Mouse (Mus musculus) liver, adult 2 months (tissue): ENCODE data around the gene Rpl24. TPM values are rescaled to one million over a fixed set of nuclear protein-coding genes. Genes with fewer than 3 reads are reported as not detected.
A peak's percentile ranks its signal among the peaks of the same experiment; 100 is the strongest.

Experiments used
- DNase-seq: peaks from one replicate; pipeline ENCODE4 v3.0.0-alpha.2; 2011; ENCODE audit warnings: low read depth, low spot score; ENCODE audit errors: extremely low read depth
- H3K27ac ChIP-seq: fragments of 200-500 bp; replicated peaks from 2 replicates; pipeline ENCODE4 v1.5.1; 2012; ENCODE audit warnings: low read depth, mild to moderate bottlenecking, control low read depth, inconsistent platforms, low read length; ENCODE audit not compliant: insufficient read depth
- H3K27me3 ChIP-seq: fragments of 200-500 bp; 2 replicates; pipeline ENCODE4 v1.6.1; 2012; ENCODE audit warnings: mild to moderate bottlenecking, moderate library complexity, low read length, inconsistent platforms; ENCODE audit not compliant: control insufficient read depth, insufficient read depth
- H3K36me3 ChIP-seq: fragments of 200-500 bp; 2 replicates; pipeline ENCODE4 v1.6.1; 2012; ENCODE audit warnings: low read length, inconsistent platforms; ENCODE audit not compliant: control insufficient read depth, insufficient read depth
- H3K4me1 ChIP-seq: fragments of 200-500 bp; 2 replicates; pipeline ENCODE4 v1.6.1; 2011; ENCODE audit warnings: low read length; ENCODE audit not compliant: control insufficient read depth, insufficient read depth
- H3K4me3 ChIP-seq: fragments of 200-500 bp; 2 replicates; pipeline ENCODE4 v1.5.1; 2011; ENCODE audit warnings: low read depth, mild to moderate bottlenecking, control low read depth, low read length, moderate library complexity; ENCODE audit not compliant: insufficient read depth
- H3K79me2 ChIP-seq: fragments of 200-500 bp; 2 replicates; pipeline ENCODE4 v1.6.1; 2012; ENCODE audit warnings: inconsistent platforms, mild to moderate bottlenecking, low read length, moderate library complexity; ENCODE audit not compliant: control insufficient read depth, insufficient read depth
- H3K9ac ChIP-seq: fragments of 200-500 bp; 2 replicates; pipeline ENCODE4 v1.6.1; 2012; ENCODE audit warnings: low read depth, mild to moderate bottlenecking, control low read depth, inconsistent platforms, low read length
- CTCF ChIP-seq: fragments of 200-500 bp; IDR thresholded peaks from 2 replicates; pipeline ENCODE4 v1.5.1; 2011; ENCODE audit warnings: low read depth, low read length, control low read depth
- POLR2A ChIP-seq: fragments of 200-500 bp; IDR thresholded peaks from 2 replicates; pipeline ENCODE4 v1.6.1; 2011; ENCODE audit warnings: low read length, control low read depth; ENCODE audit not compliant: insufficient read depth; ENCODE audit errors: extremely low read depth
- WGBS: fragments of 180-500 bp; shearing (Covaris S2); methylation state at CpG from one replicate; pipeline ENCODE4 v1.1.7; 2018; 5-methylcytosine and 5-hydroxymethylcytosine counted together
- polyA plus RNA-seq: library from polyadenylated mRNA; depleted of rRNA; stranded (reverse); fragments of >200 nt; gene quantifications from 2 replicates; pipeline ENCODE4 v1.2.3, GENCODE M21; 2012
- total RNA-seq: library from RNA; depleted of rRNA; stranded (reverse); fragments of >200 nt; gene quantifications from 2 replicates; pipeline ENCODE4 v1.2.3, GENCODE M21; 2014

The Rpl24 gene
- total and polyA plus RNA-seq, 2 experiments = 95.2 to 178 TPM

DNA sequence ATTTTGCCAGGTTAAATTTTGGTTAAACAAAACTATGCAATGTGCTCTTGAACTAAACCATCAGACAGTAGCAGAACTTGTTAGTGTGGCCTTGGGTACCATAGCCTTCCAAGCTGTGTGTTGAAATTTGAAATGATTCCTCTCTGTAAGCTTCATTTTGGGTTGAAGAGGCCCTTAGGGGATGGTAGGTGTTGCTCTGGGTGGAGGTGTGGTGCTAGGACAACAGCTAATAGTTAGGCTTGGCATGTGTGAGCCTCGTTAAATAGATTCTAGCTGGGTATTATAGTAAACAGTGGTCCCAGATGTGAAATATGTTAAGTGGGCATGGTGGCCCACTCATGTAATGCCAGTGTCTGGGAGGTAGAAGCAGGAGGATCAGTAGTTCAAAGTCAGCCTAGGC lies 1.1 kb downstream of the Rpl24 start:
- no peak for TF ChIP-seq POLR2A
- no peak for TF ChIP-seq CTCF
- peak overlapping the region; percentile 80 for H3K9ac ChIP-seq
- no peaks in the 10 kb centered on the region for H3K27me3 ChIP-seq
- peaks cover 43% of the 10 kb centered on the region for H3K36me3 ChIP-seq
- H3K4me1 ChIP-seq = peaks cover 5% of the 10 kb centered on the region
- peak overlapping the region; percentile 75 for H3K4me3 ChIP-seq
- H3K79me2 ChIP-seq = peaks cover 5% of the 10 kb centered on the region
- WGBS = 30% methylated on average over 1 of the region's 1 CpGs
- H3K27ac ChIP-seq = no peak overlapping the region; the same call in 1 of the 2 replicates
- no peak for DNase-seq

DNA sequence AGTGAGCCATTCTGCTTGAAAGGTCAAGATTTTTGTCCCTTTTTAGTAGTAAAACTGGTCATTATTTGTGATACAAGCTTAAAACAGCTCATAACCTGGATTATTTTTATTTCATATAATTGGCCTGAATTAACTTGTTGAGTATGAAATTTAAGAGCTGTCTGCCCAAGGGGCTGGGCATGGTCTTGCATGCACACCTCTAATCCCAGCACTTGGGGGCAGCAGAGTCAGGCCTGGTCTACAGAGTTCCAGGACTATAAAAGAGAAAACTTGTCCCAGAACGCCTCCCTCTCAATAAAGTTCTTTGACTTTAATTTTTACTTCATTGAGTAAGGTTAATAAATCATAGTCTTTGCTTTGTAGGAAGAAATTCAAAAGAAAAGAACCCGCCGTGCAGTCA lies 3.1 kb downstream of the Rpl24 start:
- Histone ChIP-seq H3K4me1 (peaks cover 9% of the 10 kb centered on the region), H3K36me3 (peaks cover 44% of the 10 kb centered on the region), H3K9ac (no peak overlapping the region), H3K27me3 (no peaks in the 10 kb centered on the region), H3K27ac (no peak overlapping the region), H3K79me2 (peaks cover 10% of the 10 kb centered on the region), H3K4me3 (no peak overlapping the region)
- peak; percentile 72 for TF ChIP-seq CTCF
- TF ChIP-seq POLR2A = no peak
- WGBS = 86% methylated on average over 3 of the region's 3 CpGs
- DNase-seq = no peak

- no peak for TF ChIP-seq POLR2A
- TF ChIP-seq CTCF = no peak
- Histone ChIP-seq H3K27me3 (no peaks in the 10 kb centered on the region), H3K36me3 (peaks cover 44% of the 10 kb centered on the region), H3K4me3 (no peak overlapping the region), H3K79me2 (peaks cover 12% of the 10 kb centered on the region), H3K9ac (no peak overlapping the region), H3K27ac (no peak overlapping the region), H3K4me1 (peaks cover 9% of the 10 kb centered on the region)
- 96% methylated on average over 5 of the region's 5 CpGs for whole genome bisulfite sequencing
- no peak for DNase-seq
Measured at GRCm38 (mm10) chr16:55970416-55970815, 4.3 kb downstream of the Rpl24 start.

- no peak overlapping the region for H3K4me3 ChIP-seq
- no peaks in the 10 kb centered on the region for H3K27me3 ChIP-seq
- no peak overlapping the region for H3K27ac ChIP-seq
- H3K4me1 ChIP-seq = peaks cover 15% of the 10 kb centered on the region
- H3K9ac ChIP-seq = no peak overlapping the region
- no peak for DNase-seq
- H3K79me2 ChIP-seq = peaks cover 17% of the 10 kb centered on the region
- H3K36me3 ChIP-seq = peaks cover 44% of the 10 kb centered on the region
- WGBS = 84% methylated on average over 6 of the region's 6 CpGs
- TF ChIP-seq CTCF = no peak
- TF ChIP-seq POLR2A = no peak
Measured at GRCm38 (mm10) chr16:55971735-55972615, 5.9 kb downstream of the Rpl24 start.

GRCm38 (mm10) chr16:55972626-55973201 lies 6.6 kb downstream of the Rpl24 start:
- no peak for TF ChIP-seq CTCF
- TF ChIP-seq POLR2A = no peak
- Histone ChIP-seq H3K4me1 (peaks cover 11% of the 10 kb centered on the region; the same call in 1 of the 2 replicates), H3K36me3 (peaks cover 39% of the 10 kb centered on the region), H3K9ac (no peak overlapping the region; the same call in 1 of the 2 replicates), H3K79me2 (peaks cover 12% of the 10 kb centered on the region; the same call in 1 of the 2 replicates), H3K27ac (no peak overlapping the region), H3K4me3 (peak overlapping the region; percentile 100; the same call in 1 of the 2 replicates), H3K27me3 (no peaks in the 10 kb centered on the region)
- no peak for DNase-seq
- 48% methylated on average over 10 of the region's 10 CpGs for WGBS
